Mouse (Mus musculus) brain, embryonic 14.5 days (tissue): ENCODE measurements around the gene Mrps21. TPM values are rescaled to one million over a fixed set of nuclear protein-coding genes. Genes with fewer than 3 reads are reported as not detected.
"Not testable (repeated sequence)": the region's sequence is repeated elsewhere in the genome, so short reads cannot be mapped to it uniquely, and the experiment has no call there.

Source experiments
- DNase-seq: peaks from one replicate; pipeline ENCODE4 v3.0.0-alpha.2; 2011; ENCODE audit warnings: low read depth
- CTCF ChIP-seq: fragments of 200-500 bp; IDR thresholded peaks from 2 replicates; pipeline ENCODE4 v1.5.1; 2012; ENCODE audit warnings: inconsistent platforms, mild to moderate bottlenecking, moderate library complexity, borderline replicate concordance; ENCODE audit not compliant: insufficient read depth, insufficient read length; ENCODE audit errors: extremely low read depth
- POLR2A ChIP-seq: fragments of 200-500 bp; IDR thresholded peaks from 2 replicates; pipeline ENCODE4 v1.6.1; 2012; ENCODE audit warnings: mild to moderate bottlenecking, inconsistent platforms, borderline replicate concordance; ENCODE audit not compliant: poor library complexity, insufficient read depth, insufficient read length, severe bottlenecking; ENCODE audit errors: extremely low read depth
- polyA plus RNA-seq: library from polyadenylated mRNA; depleted of rRNA; stranded (reverse); fragments of >200 nt; gene quantifications from 2 replicates; pipeline ENCODE4 v1.2.3, GENCODE M21; 2012; rRNA removed

Gene Mrps21
- polyA plus RNA-seq, result 148 and 152 TPM in 2 replicates

- TF ChIP-seq CTCF (no peak), POLR2A (peak; percentile 44; the same call in 1 of the 2 replicates)
- peak; percentile 96 for DNase-seq
These were observed at the start of gene Mrps21 for GRCm38 (mm10) chr3:95871392-95871867. Gene Mrps21, minus strand, starts transcription at chr3:95871519.

DNA sequence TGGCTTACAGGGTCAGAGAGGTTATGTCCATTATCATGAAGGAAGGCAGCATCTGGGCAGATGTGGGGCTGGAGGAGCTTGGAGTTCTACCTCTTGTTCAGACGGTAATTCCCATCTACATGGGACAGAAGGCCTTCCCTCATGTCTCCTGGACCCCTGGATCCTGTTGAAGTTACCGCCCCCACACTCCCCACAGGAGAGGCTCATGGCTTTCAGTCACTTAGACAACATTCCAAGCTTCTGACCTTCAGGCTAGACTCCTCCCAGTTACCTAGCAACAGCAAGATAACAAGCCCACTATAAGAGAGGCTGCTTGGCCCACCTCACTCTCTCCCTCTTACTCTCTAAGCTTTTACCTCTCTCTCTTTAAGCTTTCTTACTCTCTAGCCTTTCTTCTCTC lies 49.2 kb upstream of the Mrps21 start:
- not testable (repeated sequence) for DNase-seq

- TF ChIP-seq POLR2A, result no peak
- TF ChIP-seq CTCF, result no peak
These were observed 45.4 kb upstream of the Mrps21 start for GRCm38 (mm10) chr3:95916760-95917159.

DNA sequence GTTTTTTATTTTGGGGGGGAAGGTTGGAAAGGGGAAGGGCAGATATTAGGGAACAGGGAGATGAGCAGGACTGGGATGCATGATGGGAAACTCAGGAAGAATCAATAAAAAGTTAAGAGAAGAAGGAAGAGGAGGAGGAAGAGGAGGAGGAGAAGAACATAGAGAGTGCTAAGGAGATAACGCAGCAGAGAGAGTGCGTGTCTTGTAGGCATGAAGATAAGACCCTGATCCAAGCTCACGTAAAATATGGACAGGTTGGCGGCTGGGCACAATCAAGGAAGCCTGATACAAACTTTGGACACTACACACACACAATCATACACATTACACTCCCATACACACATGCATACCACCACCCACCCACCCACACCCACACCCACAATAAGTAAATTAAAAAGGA lies 43.4 kb upstream of the Mrps21 start:
- TF ChIP-seq POLR2A (no peak), CTCF (no peak)
- no peak for DNase-seq

More at GRCm38 (mm10) chr3:95916760-95917159, 45.4 kb upstream of the Mrps21 start:
- DNase-seq, result no peak

DNA sequence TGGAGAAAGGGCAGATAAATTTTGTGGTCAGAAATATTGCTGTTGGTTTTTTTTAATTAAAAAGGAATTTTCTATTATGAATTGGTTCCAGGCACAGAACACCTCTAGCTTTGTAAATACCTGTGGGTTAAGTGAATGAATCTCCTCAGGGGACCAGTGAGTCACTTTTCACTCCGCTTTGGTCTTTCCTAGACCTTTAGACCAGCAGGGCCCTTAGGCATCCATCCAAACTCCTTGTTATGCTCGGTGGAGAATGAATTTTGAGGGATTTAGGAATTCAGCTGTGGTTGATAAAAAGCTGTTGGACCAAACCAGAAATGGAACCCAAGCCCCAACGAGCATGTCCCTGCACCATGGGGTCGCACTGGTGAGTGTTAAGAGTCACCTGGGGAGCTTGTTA lies 36.3 kb upstream of the Mrps21 start:
- no peak for DNase-seq
- TF ChIP-seq CTCF (no peak), POLR2A (no peak)

DNA sequence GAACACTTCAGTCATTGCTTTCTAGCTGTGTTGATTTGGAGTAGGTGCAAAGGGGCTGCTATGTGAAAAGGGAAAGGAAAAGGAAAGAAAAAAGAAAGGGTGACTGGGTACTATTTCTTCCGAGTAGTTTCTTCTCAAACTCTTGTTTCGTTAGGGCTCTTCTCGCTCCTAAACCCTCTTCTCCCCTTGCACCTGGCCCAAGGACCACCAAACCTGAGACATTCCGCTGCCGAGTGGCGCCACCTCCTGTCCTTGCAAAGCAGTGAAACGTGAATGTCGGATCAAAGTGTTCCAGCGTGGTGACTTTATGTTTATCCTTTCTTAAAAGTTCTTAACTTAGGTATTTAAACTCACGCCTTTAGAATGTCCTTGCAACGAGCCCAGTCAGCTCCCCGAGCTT lies 35.5 kb upstream of the Mrps21 start:
- TF ChIP-seq CTCF (peak; percentile 86), POLR2A (no peak)
- DNase-seq, result peak; percentile 70

GRCm38 (mm10) chr3:95905940-95906492 lies 34.7 kb upstream of the Mrps21 start:
- peak; percentile 73 for DNase-seq
- TF ChIP-seq CTCF (peak; percentile 66), POLR2A (no peak)

GRCm38 (mm10) chr3:95905146-95905939 lies 34.0 kb upstream of the Mrps21 start:
- TF ChIP-seq POLR2A (no peak), CTCF (no peak)
- peak; percentile 76 for DNase-seq

- peak; percentile 47 for DNase-seq
- TF ChIP-seq CTCF (no peak), POLR2A (no peak)
These were observed 33.2 kb upstream of the Mrps21 start, which contains the start of gene Car14 for GRCm38 (mm10) chr3:95904568-95904967. Gene Car14, minus strand, starts transcription at chr3:95904691.

DNA sequence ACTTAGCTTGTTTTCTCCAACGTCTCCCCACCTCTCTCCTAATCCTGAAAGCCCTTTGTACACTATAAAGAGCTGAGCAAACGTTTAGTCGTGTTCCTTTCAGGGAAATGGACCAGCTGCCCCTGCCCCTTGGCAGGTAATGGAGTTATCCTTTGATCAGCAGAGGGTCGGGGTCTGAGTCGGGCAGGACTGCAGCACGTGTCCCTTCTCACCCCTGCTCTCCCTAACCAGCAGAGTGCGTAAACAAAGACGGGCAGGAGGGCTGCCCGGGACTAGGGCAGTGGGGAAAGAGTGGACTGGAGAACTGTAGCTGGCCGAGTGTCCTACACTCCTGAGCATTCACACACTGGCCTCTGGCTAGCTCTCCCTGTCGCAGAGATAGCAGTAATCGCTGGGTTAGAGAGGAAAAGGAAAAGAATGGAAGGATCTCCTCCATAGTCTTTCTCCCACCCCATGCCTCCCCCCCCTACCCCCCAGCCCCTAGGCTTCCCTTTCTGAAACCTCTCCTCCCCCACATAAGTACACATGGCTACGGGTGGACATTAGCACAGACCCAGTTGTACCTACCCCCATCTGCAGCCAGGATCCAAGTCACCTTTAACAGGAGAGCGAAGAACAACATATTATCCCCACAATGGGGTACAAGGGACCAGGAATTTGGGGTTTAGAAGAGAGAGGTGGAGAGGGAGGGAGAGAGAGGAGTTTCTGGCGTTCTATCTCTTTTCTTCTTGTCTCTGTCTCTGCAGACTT lies 32.6 kb upstream of the Mrps21 start:
- DNase-seq, result peak; percentile 20

GRCm38 (mm10) chr3:95902643-95903042 lies 31.3 kb upstream of the Mrps21 start:
- DNase-seq, result peak; percentile 25
- no peak for TF ChIP-seq POLR2A
- TF ChIP-seq CTCF, result no peak

More for the DNA sequence above, 32.6 kb upstream of the Mrps21 start:
- TF ChIP-seq POLR2A (no peak), CTCF (no peak)

- DNase-seq, result no peak
- TF ChIP-seq CTCF, result no peak
- TF ChIP-seq POLR2A, result no peak
These were observed 31.0 kb upstream of the Mrps21 start for GRCm38 (mm10) chr3:95902373-95902625.
